Mouse (Mus musculus): Measurements from ENCODE around the gene Nt5dc3. TPM values are rescaled to one million over a fixed set of nuclear protein-coding genes. Genes with fewer than 3 reads are reported as not detected.

Nt5dc3 gene
- polyA plus RNA-seq, 1 experiment from 2014 or later, result 3.5 TPM

DNA sequence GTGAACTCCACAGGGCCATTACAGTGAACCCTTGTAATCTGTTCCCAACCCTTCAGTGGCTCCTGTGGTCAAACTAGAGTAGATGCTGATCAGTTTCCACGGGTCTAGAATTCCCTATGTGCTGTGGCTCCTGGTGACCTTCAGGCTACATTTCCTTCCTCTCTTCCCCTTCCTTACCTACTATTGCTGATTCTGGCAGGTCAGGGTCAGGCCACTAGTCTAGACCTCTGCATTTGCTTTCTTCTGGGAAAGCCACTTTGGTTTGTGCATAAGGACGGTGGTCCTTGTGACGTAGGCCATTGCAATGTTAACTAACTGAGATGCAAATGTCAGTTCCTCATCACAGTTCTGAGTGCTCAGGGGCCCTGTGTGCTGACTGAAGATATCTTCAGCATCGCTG lies 81.6 kb downstream of the Nt5dc3 start:
- no peaks in the 10 kb centered on the region for H3K36me3 ChIP-seq (ENCODE audit: poor library complexity, severe bottlenecking)
- H3K27me3 ChIP-seq, result no peaks in the 10 kb centered on the region
- H3K4me3 ChIP-seq, result no peak overlapping the region
- WGBS, result 76% methylated on average over 4 of the region's 4 CpGs
- H3K27ac ChIP-seq, result no peak overlapping the region
- H3K9ac ChIP-seq, result no peak overlapping the region
- H3K4me1 ChIP-seq, result no peaks in the 10 kb centered on the region
- no peak overlapping the region for H3K4me2 ChIP-seq
- ATAC-seq, result no peak
- H3K9me3 ChIP-seq (replicated peaks), result no peaks in the 10 kb centered on the region

GRCm38 (mm10) chr10:86862496-86862895 lies 83.7 kb downstream of the Nt5dc3 start:
- H3K36me3 ChIP-seq (ENCODE audit: poor library complexity, severe bottlenecking), result no peaks in the 10 kb centered on the region
- ATAC-seq, result no peak
- WGBS, result 91% methylated on average over 6 of the region's 6 CpGs
- H3K9ac ChIP-seq, result no peak overlapping the region
- H3K9me3 ChIP-seq (replicated peaks), result no peaks in the 10 kb centered on the region
- no peaks in the 10 kb centered on the region for H3K4me1 ChIP-seq
- no peak overlapping the region for H3K4me2 ChIP-seq
- no peak overlapping the region for H3K27ac ChIP-seq
- H3K27me3 ChIP-seq, result no peaks in the 10 kb centered on the region
- no peak overlapping the region for H3K4me3 ChIP-seq

DNA sequence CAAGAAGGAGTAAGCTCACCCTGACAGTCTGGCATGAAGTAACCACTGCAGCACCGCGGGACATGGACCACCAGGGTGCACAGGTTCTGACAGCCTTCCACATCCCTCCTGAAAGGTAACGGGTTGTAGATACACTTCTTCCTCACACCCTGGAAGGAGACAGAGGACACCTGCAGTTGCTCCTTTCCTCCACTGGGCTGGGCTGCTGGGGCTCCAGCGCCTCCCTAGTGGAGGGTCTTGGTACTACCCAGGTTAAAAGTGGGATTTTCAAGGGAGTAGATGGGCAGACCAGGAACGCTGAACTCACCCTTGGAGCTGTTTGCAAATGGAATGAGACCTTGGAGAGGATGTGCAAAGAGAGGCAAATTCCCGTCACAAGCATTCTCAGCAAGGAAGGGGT lies 84.6 kb downstream of the Nt5dc3 start:
- H3K36me3 ChIP-seq (ENCODE audit: poor library complexity, severe bottlenecking), result no peaks in the 10 kb centered on the region
- ATAC-seq, result no peak
- H3K27me3 ChIP-seq, result no peaks in the 10 kb centered on the region
- WGBS, result 91% methylated on average over 6 of the region's 6 CpGs
- no peaks in the 10 kb centered on the region for H3K4me1 ChIP-seq
- H3K4me2 ChIP-seq, result no peak overlapping the region
- no peak overlapping the region for H3K4me3 ChIP-seq
- H3K27ac ChIP-seq, result no peak overlapping the region
- H3K9ac ChIP-seq, result no peak overlapping the region
- H3K9me3 ChIP-seq (replicated peaks), result no peaks in the 10 kb centered on the region

- no peak overlapping the region for H3K27ac ChIP-seq
- H3K9ac ChIP-seq, result no peak overlapping the region
- H3K36me3 ChIP-seq (ENCODE audit: poor library complexity, severe bottlenecking), result no peaks in the 10 kb centered on the region
- no peak overlapping the region for H3K4me2 ChIP-seq
- no peak overlapping the region for H3K4me3 ChIP-seq
- no peaks in the 10 kb centered on the region for H3K9me3 ChIP-seq (replicated peaks)
- no peaks in the 10 kb centered on the region for H3K4me1 ChIP-seq
- 88% methylated on average over 7 of the region's 7 CpGs for WGBS
- ATAC-seq, result no peak
- no peaks in the 10 kb centered on the region for H3K27me3 ChIP-seq
Observed at GRCm38 (mm10) chr10:86872121-86872520, 93.3 kb downstream of the Nt5dc3 start.

GRCm38 (mm10) chr10:86872591-86872990 lies 93.8 kb downstream of the Nt5dc3 start:
- ATAC-seq, result no peak
- Histone ChIP-seq H3K9me3 (replicated peaks) (no peaks in the 10 kb centered on the region), H3K27ac (no peak overlapping the region), H3K9ac (no peak overlapping the region), H3K4me1 (no peaks in the 10 kb centered on the region), H3K36me3 (ENCODE audit: poor library complexity, severe bottlenecking) (no peaks in the 10 kb centered on the region), H3K27me3 (no peaks in the 10 kb centered on the region), H3K4me2 (no peak overlapping the region), H3K4me3 (no peak overlapping the region)
- WGBS, result 81% methylated on average over 5 of the region's 5 CpGs

DNA sequence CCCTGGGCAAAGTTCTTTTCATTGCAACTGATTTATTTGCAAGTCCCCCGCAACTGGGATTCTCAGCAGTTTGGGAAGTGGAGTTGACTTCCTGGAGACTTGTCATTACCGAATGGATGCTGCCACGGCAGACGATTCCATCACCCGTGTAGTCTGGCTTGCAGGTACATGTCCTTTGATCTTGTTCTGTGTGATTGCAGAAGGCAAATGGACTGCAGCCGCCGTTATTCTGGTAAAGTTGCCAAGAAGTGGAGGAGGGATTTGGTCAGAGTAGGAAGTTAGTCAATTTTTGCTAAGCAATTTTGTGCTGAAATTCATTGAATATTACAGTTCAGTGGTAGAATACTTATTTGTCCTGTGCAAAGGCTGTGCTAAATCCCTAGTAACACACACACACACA lies 99.9 kb downstream of the Nt5dc3 start:
- H3K9me3 ChIP-seq (replicated peaks), result no peaks in the 10 kb centered on the region
- WGBS, result 91% methylated on average over 7 of the region's 7 CpGs
- ATAC-seq, result no peak

GRCm38 (mm10) chr10:86880071-86880806 lies 101.4 kb downstream of the Nt5dc3 start:
- no peak for ATAC-seq
- Histone ChIP-seq H3K4me3 (no peak overlapping the region), H3K9me3 (replicated peaks) (no peaks in the 10 kb centered on the region), H3K27me3 (no peaks in the 10 kb centered on the region; the same call in 1 of the 2 replicates), H3K9ac (no peak overlapping the region), H3K4me1 (no peaks in the 10 kb centered on the region), H3K36me3 (ENCODE audit: poor library complexity, severe bottlenecking) (no peaks in the 10 kb centered on the region), H3K27ac (no peak overlapping the region), H3K4me2 (no peak overlapping the region)
- 40% methylated on average over 5 of the region's 5 CpGs for WGBS

More for the DNA sequence above, 99.9 kb downstream of the Nt5dc3 start:
- Histone ChIP-seq H3K9ac (no peak overlapping the region), H3K36me3 (ENCODE audit: poor library complexity, severe bottlenecking) (no peaks in the 10 kb centered on the region), H3K27me3 (no peaks in the 10 kb centered on the region; the same call in 1 of the 2 replicates), H3K4me3 (no peak overlapping the region), H3K27ac (no peak overlapping the region), H3K4me1 (no peaks in the 10 kb centered on the region), H3K4me2 (no peak overlapping the region)

DNA sequence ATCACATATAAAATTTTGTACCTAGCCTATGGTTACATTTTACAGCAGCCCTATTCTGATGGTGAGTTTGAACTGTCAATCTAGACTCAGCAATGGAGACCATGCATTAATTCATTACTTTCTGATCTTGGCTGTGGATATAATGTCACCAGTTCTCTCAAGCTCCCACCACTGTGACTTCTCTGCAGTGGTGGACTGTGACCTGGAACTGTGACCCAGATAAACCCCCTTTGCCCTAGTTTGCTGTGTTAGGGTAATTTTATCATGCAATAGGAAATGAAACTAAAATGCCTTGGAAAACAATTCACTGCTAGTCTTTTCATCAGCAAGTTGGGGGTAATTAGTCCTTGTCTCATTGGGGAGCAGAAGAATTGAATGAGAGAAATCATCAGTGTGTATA lies 102.6 kb downstream of the Nt5dc3 start:
- ATAC-seq, result no peak
- no peaks in the 10 kb centered on the region for H3K9me3 ChIP-seq (replicated peaks)

DNA sequence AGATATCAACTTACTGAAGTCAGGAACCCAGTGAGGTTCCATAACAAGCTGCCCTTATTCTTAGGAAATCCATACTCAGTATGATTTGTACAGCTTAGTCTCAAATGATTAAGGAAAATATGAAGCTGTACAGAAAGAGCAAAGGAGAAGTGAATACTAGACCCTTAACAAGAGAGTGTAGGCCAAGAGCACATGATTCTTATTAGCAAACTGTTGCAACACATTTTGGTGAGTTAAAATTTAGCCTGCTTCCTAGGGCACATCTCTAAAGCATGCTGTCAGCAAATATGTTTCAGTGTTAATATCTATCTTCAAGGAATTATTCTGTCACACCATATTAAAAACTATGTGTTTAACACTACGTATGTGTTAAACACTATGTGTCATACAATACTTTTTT lies 107.6 kb downstream of the Nt5dc3 start:
- 100% methylated on average over 1 of the region's 1 CpGs for WGBS
- Histone ChIP-seq H3K4me1 (no peaks in the 10 kb centered on the region), H3K4me2 (no peak overlapping the region), H3K27me3 (no peaks in the 10 kb centered on the region; the same call in 1 of the 2 replicates), H3K9ac (no peak overlapping the region), H3K4me3 (no peak overlapping the region), H3K9me3 (replicated peaks) (no peaks in the 10 kb centered on the region), H3K36me3 (ENCODE audit: poor library complexity, severe bottlenecking) (no peaks in the 10 kb centered on the region), H3K27ac (no peak overlapping the region)
- no peak for ATAC-seq

More for the DNA sequence above, 102.6 kb downstream of the Nt5dc3 start:
- no peak overlapping the region for H3K9ac ChIP-seq
- no peaks in the 10 kb centered on the region; the same call in 1 of the 2 replicates for H3K27me3 ChIP-seq
- no peak overlapping the region for H3K4me2 ChIP-seq
- H3K36me3 ChIP-seq (ENCODE audit: poor library complexity, severe bottlenecking), result no peaks in the 10 kb centered on the region
- no peak overlapping the region for H3K4me3 ChIP-seq
- no peak overlapping the region for H3K27ac ChIP-seq
- no peaks in the 10 kb centered on the region for H3K4me1 ChIP-seq

Other genes starting within 250 kb of the Nt5dc3 start
- gene Hsp90b1, start 73.5 kb upstream of the Nt5dc3 start, polyA plus RNA-seq (2015; fragmentation: Nextera tagmentation; extraction: Ambion mirVana), result 341 and 372 TPM in 2 replicates
- 1.3 and 1.7 TPM in 2 replicates for gene Ttc41, start 73.2 kb upstream of the Nt5dc3 start, polyA plus RNA-seq (2015; fragmentation: Nextera tagmentation; extraction: Ambion mirVana)
- gene Gm49358, start 15.0 kb upstream of the Nt5dc3 start, polyA plus RNA-seq (2015; fragmentation: Nextera tagmentation; extraction: Ambion mirVana), result not detected in 2 replicates
- gene Stab2, start 229.0 kb downstream of the Nt5dc3 start, polyA plus RNA-seq (2015; fragmentation: Nextera tagmentation; extraction: Ambion mirVana), result 0.09 TPM in 1 of 2 replicates, not detected in the other

All from forebrain, embryonic 13.5 days (tissue).